Mouse (Mus musculus) ES-E14 (cell line): ENCODE data around the gene Gprc5d. TPM values are rescaled to one million over a fixed set of nuclear protein-coding genes. Genes with fewer than 3 reads are reported as not detected.

Experiments
- DNase-seq: peaks from one replicate; pipeline ENCODE4 v3.0.0-alpha.2; 2013; ENCODE audit warnings: low read depth, low spot score
- H3K27ac ChIP-seq: 2 replicates; pipeline ENCODE4 v1.5.1; 2012; ENCODE audit warnings: low read depth, mild to moderate bottlenecking, low read length, moderate library complexity, mixed read lengths; ENCODE audit not compliant: poor library complexity, insufficient read depth, severe bottlenecking
- H3K36me3 ChIP-seq: 2 replicates; pipeline ENCODE4 v1.6.1; 2012; ENCODE audit warnings: mild to moderate bottlenecking, low read length, moderate library complexity, mixed read lengths; ENCODE audit not compliant: control insufficient read depth, poor library complexity, insufficient read depth, severe bottlenecking
- H3K4me1 ChIP-seq, 2 experiments: fragments of 150-350 bp in 1 of 2; sonication (generic) in 1 of 2; 2 replicates each; pipeline ENCODE4 v1.6.1; 2012; ENCODE audit warnings: low read length in 2 of 2, mild to moderate bottlenecking in 1 of 2, mixed read lengths in 1 of 2; ENCODE audit not compliant: control insufficient read depth in 2 of 2, insufficient read depth in 2 of 2, poor library complexity in 1 of 2
- H3K4me3 ChIP-seq, 2 experiments: fragments of 150-350 bp in 1 of 2; sonication (generic) in 1 of 2; 2 replicates each; pipeline ENCODE4 v1.5.1; 2012; ENCODE audit warnings: low read length in 2 of 2, low read depth in 1 of 2, mild to moderate bottlenecking in 1 of 2, mixed read lengths in 1 of 2; ENCODE audit not compliant: insufficient read depth in 1 of 2, poor library complexity in 1 of 2, severe bottlenecking in 1 of 2
- H3K9ac ChIP-seq: 2 replicates; pipeline ENCODE4 v1.6.1; 2012; ENCODE audit warnings: low read depth, mild to moderate bottlenecking, low read length, mixed read lengths; ENCODE audit not compliant: poor library complexity, insufficient read depth, severe bottlenecking
- H3K9me3 ChIP-seq: fragments of 150-350 bp; sonication (generic); 2 replicates; pipeline ENCODE4 v1.6.1; 2012; ENCODE audit warnings: low read depth, mild to moderate bottlenecking, low read length; ENCODE audit not compliant: control insufficient read depth, insufficient read depth
- CHD2 ChIP-seq: IDR thresholded peaks from 2 replicates; pipeline ENCODE4 v1.6.1; 2014; ENCODE audit warnings: mild to moderate bottlenecking, low read depth, low read length, inconsistent platforms
- HCFC1 ChIP-seq: IDR thresholded peaks from 2 replicates; pipeline ENCODE4 v1.6.1; 2012; ENCODE audit warnings: low read length, inconsistent platforms, borderline replicate concordance; ENCODE audit not compliant: insufficient read depth
- MAFK ChIP-seq: IDR thresholded peaks from 2 replicates; pipeline ENCODE4 v1.6.1; 2014; ENCODE audit warnings: mild to moderate bottlenecking, low read depth, low read length, inconsistent platforms; ENCODE audit not compliant: insufficient read depth
- ZC3H11A ChIP-seq: IDR thresholded peaks from 2 replicates; pipeline ENCODE4 v1.6.1; 2012; ENCODE audit warnings: low read depth, mild to moderate bottlenecking, inconsistent platforms, low read length, borderline replicate concordance
- ZNF384 ChIP-seq: IDR thresholded peaks from 2 replicates; pipeline ENCODE4 v1.6.1; 2012; ENCODE audit warnings: low read depth, low read length, inconsistent platforms
- in situ Hi-C, 2 experiments: fragments of 600-800 bp; cut with MboI; formaldehyde crosslinking; loops; one replicate each; pipeline ENCODE4 v1.15.1; 2025; ENCODE audit warnings: low sequenced_read_pairs in 2 of 2, inconsistent platforms in 1 of 2; ENCODE audit not compliant: unreplicated experiment in 2 of 2
- total RNA-seq: library from RNA; depleted of rRNA; stranded (reverse); fragments of 300-350 nt; gene quantifications from 2 replicates; pipeline ENCODE4 v1.2.3, GENCODE M21; 2012

The Gprc5d gene
- total RNA-seq, 1 experiment, result not detected

- no peak for TF ChIP-seq ZNF384
- TF ChIP-seq CHD2, result no peak
- TF ChIP-seq ZC3H11A, result no peak
- no peak for TF ChIP-seq HCFC1
- no peak for TF ChIP-seq MAFK
- Histone ChIP-seq H3K4me1 (peaks cover 0 to 8% of the 10 kb centered on the region in 2 experiments; a peak in 3 of 4 replicates), H3K9me3 (no peaks in the 10 kb centered on the region), H3K4me3 (0 out of 4 replicates have a peak overlapping the region, but pooled peaks of 1 of the 2 experiments have one; percentile 3), H3K27ac (peak overlapping the region; percentile 45; the same call in 1 of the 2 replicates), H3K9ac (no peak overlapping the region), H3K36me3 (no peaks in the 10 kb centered on the region; the same call in 1 of the 2 replicates)
- peak; percentile 35 for DNase-seq
- in situ Hi-C loops, result loop anchor here in 1 of 2 experiments (5.0 kb wide), 1 partner anchor 44 kb away; no protein-coding TSS in a partner anchor
Measured at GRCm38 (mm10) chr6:135136439-135137161, 18.5 kb upstream of the Gprc5d start.

- Histone ChIP-seq H3K9me3 (no peaks in the 10 kb centered on the region), H3K4me1 (peaks cover 0 to 8% of the 10 kb centered on the region in 2 experiments; a peak in 3 of 4 replicates), H3K27ac (no peak overlapping the region), H3K9ac (no peak overlapping the region), H3K36me3 (no peaks in the 10 kb centered on the region; the same call in 1 of the 2 replicates), H3K4me3 (no peak overlapping the region)
- no peak for TF ChIP-seq ZNF384
- TF ChIP-seq HCFC1, result no peak
- TF ChIP-seq MAFK, result no peak
- TF ChIP-seq ZC3H11A, result no peak
- TF ChIP-seq CHD2, result no peak
- in situ Hi-C loops, result loop anchor here in 1 of 2 experiments (5.0 kb wide), 1 partner anchor 43 kb away; no protein-coding TSS in a partner anchor
- DNase-seq, result no peak
Measured at GRCm38 (mm10) chr6:135135735-135136134, 17.7 kb upstream of the Gprc5d start.

- in situ Hi-C loops, result no loop called here
- TF ChIP-seq ZC3H11A, result no peak
- TF ChIP-seq MAFK, result no peak
- TF ChIP-seq HCFC1, result no peak
- no peak for TF ChIP-seq ZNF384
- TF ChIP-seq CHD2, result no peak
- Histone ChIP-seq H3K9me3 (no peaks in the 10 kb centered on the region), H3K27ac (no peak overlapping the region), H3K4me1 (peaks cover 0 to 8% of the 10 kb centered on the region in 2 experiments; a peak in 3 of 4 replicates), H3K4me3 (no peak overlapping the region), H3K36me3 (no peaks in the 10 kb centered on the region; the same call in 1 of the 2 replicates), H3K9ac (no peak overlapping the region)
- DNase-seq, result no peak
Measured at GRCm38 (mm10) chr6:135133486-135133885, 15.4 kb upstream of the Gprc5d start.

- no peak overlapping the region for H3K4me3 ChIP-seq
- H3K27ac ChIP-seq, result no peak overlapping the region
- H3K4me1 ChIP-seq, result peaks cover 0 to 8% of the 10 kb centered on the region in 2 experiments; a peak in 3 of 4 replicates
- H3K9me3 ChIP-seq, result no peaks in the 10 kb centered on the region
- in situ Hi-C loops, result no loop called here
- no peaks in the 10 kb centered on the region; the same call in 1 of the 2 replicates for H3K36me3 ChIP-seq
- TF ChIP-seq ZC3H11A (no peak), MAFK (no peak), ZNF384 (no peak), CHD2 (no peak), HCFC1 (no peak)
- no peak for DNase-seq
- H3K9ac ChIP-seq, result no peak overlapping the region
Measured at GRCm38 (mm10) chr6:135133086-135133485, 15.0 kb upstream of the Gprc5d start.
